Mouse (Mus musculus) fat pad, adult 2 months (tissue): ENCODE measurements around the gene Erc2.

Experiments
- DNase-seq: peaks from one replicate; pipeline ENCODE4 v3.0.0-alpha.2; 2011; ENCODE audit warnings: low read depth, low spot score; ENCODE audit errors: extremely low read depth

Erc2 gene

GRCm38 (mm10) chr14:27775367-27775766 is 153.1 kb downstream of the Erc2 start:
- DNase-seq = no peak

- no peak for DNase-seq
These were observed 156.3 kb downstream of the Erc2 start for GRCm38 (mm10) chr14:27778503-27778902.

GRCm38 (mm10) chr14:27778982-27779701 is 156.9 kb downstream of the Erc2 start:
- DNase-seq = no peak

- DNase-seq = no peak
These were observed 159.0 kb downstream of the Erc2 start for GRCm38 (mm10) chr14:27781221-27781620.

- no peak for DNase-seq
These were observed 162.6 kb downstream of the Erc2 start for GRCm38 (mm10) chr14:27784826-27785225.

GRCm38 (mm10) chr14:27785562-27785961 is 163.3 kb downstream of the Erc2 start:
- DNase-seq = no peak

- no peak for DNase-seq
These were observed 167.1 kb downstream of the Erc2 start for GRCm38 (mm10) chr14:27789066-27789898.

- no peak for DNase-seq
These were observed 176.1 kb downstream of the Erc2 start for GRCm38 (mm10) chr14:27798184-27798934.

- no peak for DNase-seq
These were observed 178.5 kb downstream of the Erc2 start for GRCm38 (mm10) chr14:27800766-27801165.

GRCm38 (mm10) chr14:27803961-27804360 is 181.7 kb downstream of the Erc2 start:
- DNase-seq = no peak

- no peak for DNase-seq
These were observed 182.8 kb downstream of the Erc2 start for GRCm38 (mm10) chr14:27805064-27805463.

- DNase-seq = no peak
These were observed 185.9 kb downstream of the Erc2 start for GRCm38 (mm10) chr14:27808080-27808479.

- DNase-seq = no peak
These were observed 186.4 kb downstream of the Erc2 start for GRCm38 (mm10) chr14:27808523-27809114.

GRCm38 (mm10) chr14:27810790-27811189 is 188.6 kb downstream of the Erc2 start:
- DNase-seq = no peak

- DNase-seq = no peak
These were observed 189.4 kb downstream of the Erc2 start for GRCm38 (mm10) chr14:27811649-27812048.

GRCm38 (mm10) chr14:27815739-27816138 is 193.5 kb downstream of the Erc2 start:
- DNase-seq = no peak

- DNase-seq = no peak
These were observed 196.8 kb downstream of the Erc2 start for GRCm38 (mm10) chr14:27818986-27819385.

- DNase-seq = no peak
These were observed 199.6 kb downstream of the Erc2 start for GRCm38 (mm10) chr14:27821801-27822200.

GRCm38 (mm10) chr14:27822566-27822965 is 200.3 kb downstream of the Erc2 start:
- DNase-seq = no peak

GRCm38 (mm10) chr14:27823048-27823447 is 200.8 kb downstream of the Erc2 start:
- no peak for DNase-seq

- DNase-seq = no peak
These were observed 201.7 kb downstream of the Erc2 start for GRCm38 (mm10) chr14:27823897-27824296.
